Mouse (Mus musculus) gastrocnemius, adult 2 months (tissue): ENCODE measurements around the gene Cib2. TPM values are rescaled to one million over a fixed set of nuclear protein-coding genes. Genes with fewer than 3 reads are reported as not detected.
A peak's percentile ranks its signal among the peaks of the same experiment; 100 is the strongest.

Experiments used
- DNase-seq: peaks from one replicate; pipeline ENCODE4 v3.0.0; 2022
- H3K27ac ChIP-seq: fragments of 200-600 bp; 2 replicates; pipeline ENCODE4 v1.8.1; 2022; ENCODE audit warnings: mild to moderate bottlenecking
- H3K4me3 ChIP-seq: fragments of 200-600 bp; 2 replicates; pipeline ENCODE4 v1.8.1; 2022; ENCODE audit warnings: mild to moderate bottlenecking, moderate library complexity
- CTCF ChIP-seq: fragments of 200-600 bp; IDR thresholded peaks from 2 replicates; pipeline ENCODE4 v1.8.1; 2022; ENCODE audit warnings: antibody characterized with exemption, mild to moderate bottlenecking, moderate library complexity
- intact Hi-C: fragments of 180-260 bp; cut with DNase I; formaldehyde crosslinking; loops from one replicate; pipeline ENCODE4 v1.15.1; 2025
- total RNA-seq, 2 experiments: library from RNA; stranded (reverse); gene quantifications; 2 replicates each; pipeline ENCODE4 v1.2.3; 2021

Gene Cib2
- total RNA-seq, 2 experiments from 2014 or later = 95.5 to 143 TPM

- intact Hi-C loops = loop anchor here (5.0 kb wide), 1 partner anchor 45 kb away; no protein-coding TSS in a partner anchor
- Histone ChIP-seq H3K4me3 (peak overlapping the region; percentile 84), H3K27ac (peak overlapping the region; percentile 74)
- no peak for TF ChIP-seq CTCF
- DNase-seq = no peak
Observed at GRCm38 (mm10) chr9:54502111-54502495, 57.9 kb downstream of the Cib2 start.

- Histone ChIP-seq H3K27ac (peak within 1 kb of the TSS; percentile 88), H3K4me3 (peak within 1 kb of the TSS; percentile 84)
- intact Hi-C loops = loop anchor here (5.0 kb wide), 1 partner anchor 46 kb away; no protein-coding TSS in a partner anchor
- TF ChIP-seq CTCF = no peak
- peak; percentile 94 for DNase-seq
Observed at GRCm38 (mm10) chr9:54501453-54502110, 58.4 kb downstream of the Cib2 start, which contains the start of gene Dmxl2. Gene Dmxl2 (minus strand): TSS chr9:54501626.

GRCm38 (mm10) chr9:54500832-54501452 is 59.1 kb downstream of the Cib2 start:
- intact Hi-C loops = loop anchor here (5.0 kb wide), 1 partner anchor 46 kb away; no protein-coding TSS in a partner anchor
- TF ChIP-seq CTCF = no peak
- Histone ChIP-seq H3K4me3 (peak overlapping the region; percentile 84), H3K27ac (peak overlapping the region; percentile 88)
- peak; percentile 62 for DNase-seq

- DNase-seq = no peak
- H3K4me3 ChIP-seq = no peak overlapping the region
- intact Hi-C loops = loop anchor here (5.0 kb wide), 1 partner anchor 48 kb away; no protein-coding TSS in a partner anchor
- H3K27ac ChIP-seq = no peak overlapping the region
- TF ChIP-seq CTCF = no peak
Observed at GRCm38 (mm10) chr9:54499791-54500190, 60.2 kb downstream of the Cib2 start.

- no peak overlapping the region for H3K4me3 ChIP-seq
- no peak overlapping the region for H3K27ac ChIP-seq
- DNase-seq = no peak
- intact Hi-C loops = no loop called here
- TF ChIP-seq CTCF = no peak
Observed at GRCm38 (mm10) chr9:54499291-54499690, 60.7 kb downstream of the Cib2 start.

Other genes with a start within 250 kb of the Cib2 start
- gene Dmxl2, start 58.6 kb downstream of the Cib2 start, total RNA-seq = 1 to 10 TPM; 3.0 to 3.1 TPM
- gene Sh2d7, start 21.2 kb downstream of the Cib2 start, total RNA-seq = not detected
- gene Idh3a, start 26.1 kb upstream of the Cib2 start, total RNA-seq = 100 to 1,000 TPM; 522 to 568 TPM
- gene Acsbg1, start 101.7 kb upstream of the Cib2 start, total RNA-seq = under 1 TPM; 0.15 to 0.28 TPM
- gene Dnaja4, start 138.7 kb upstream of the Cib2 start, total RNA-seq = 10 to 100 TPM; 43.5 to 87.0 TPM
- gene Wdr61, start 174.3 kb upstream of the Cib2 start, total RNA-seq = 10 to 100 TPM; 17.9 to 20.8 TPM
- 1 to 10 TPM in 1 of 2 experiments, not detected in 1; 2.2 TPM for gene Crabp1, start 204.5 kb upstream of the Cib2 start, total RNA-seq